Mouse (Mus musculus): ENCODE measurements at regions not wholly inside any gene's neighbourhood (a gene's known extent, or its start where the extent isn't known, plus 50 kb on each side); places are given as distances from the start of the nearest gene placed in this dataset.
A peak's percentile ranks its signal among the peaks of the same experiment; 100 is the strongest.

GRCm38 (mm10) chr14:48826421-48826820 is 152.8 kb upstream of the Otx2 start:
- no peak for DNase-seq (ENCODE audit: low spot score in 2 of 2)
- no peak overlapping the region for H3K4me3 ChIP-seq
- no peak for TF ChIP-seq CTCF (conservative IDR thresholded peaks at IDR 0.05)
- no peak overlapping the region for H3K27ac ChIP-seq

GRCm38 (mm10) chr14:48824375-48824774 is 150.8 kb upstream of the Otx2 start:
- Histone ChIP-seq H3K4me3 (no peak overlapping the region), H3K27ac (no peak overlapping the region)
- DNase-seq (ENCODE audit: low spot score in 2 of 2): peak in 1 of 2 experiments; percentile 27
- TF ChIP-seq CTCF (conservative IDR thresholded peaks at IDR 0.05): no peak

- no peak for DNase-seq (ENCODE audit: low spot score in 2 of 2)
- Histone ChIP-seq H3K27ac (no peak overlapping the region), H3K4me3 (no peak overlapping the region)
- TF ChIP-seq CTCF (conservative IDR thresholded peaks at IDR 0.05): no peak
These were observed 142.3 kb upstream of the Otx2 start for GRCm38 (mm10) chr14:48815941-48816340.

GRCm38 (mm10) chr14:48815231-48815728 is 141.7 kb upstream of the Otx2 start:
- TF ChIP-seq CTCF (conservative IDR thresholded peaks at IDR 0.05): no peak
- DNase-seq (ENCODE audit: low spot score in 2 of 2): no peak

GRCm38 (mm10) chr14:48812741-48813495 is 139.3 kb upstream of the Otx2 start:
- peak; percentile 47 to 51 for DNase-seq (ENCODE audit: low spot score in 2 of 2)
- H3K4me3 ChIP-seq: no peak overlapping the region
- no peak for TF ChIP-seq CTCF (conservative IDR thresholded peaks at IDR 0.05)
- no peak overlapping the region for H3K27ac ChIP-seq

More at GRCm38 (mm10) chr14:48815231-48815728, 141.7 kb upstream of the Otx2 start:
- H3K27ac ChIP-seq: no peak overlapping the region
- no peak overlapping the region for H3K4me3 ChIP-seq

GRCm38 (mm10) chr14:48804098-48804497 is 130.5 kb upstream of the Otx2 start:
- no peak for DNase-seq (ENCODE audit: low spot score in 2 of 2)
- TF ChIP-seq CTCF (conservative IDR thresholded peaks at IDR 0.05): no peak
- Histone ChIP-seq H3K4me3 (no peak overlapping the region), H3K27ac (no peak overlapping the region)

- H3K27ac ChIP-seq: no peak overlapping the region
- TF ChIP-seq CTCF (conservative IDR thresholded peaks at IDR 0.05): no peak
These were observed 127.7 kb upstream of the Otx2 start for GRCm38 (mm10) chr14:48801283-48801682.

GRCm38 (mm10) chr14:48800857-48801256 is 127.2 kb upstream of the Otx2 start:
- H3K27ac ChIP-seq: no peak overlapping the region
- peak; percentile 46 for TF ChIP-seq CTCF (conservative IDR thresholded peaks at IDR 0.05)
- no peak overlapping the region for H3K4me3 ChIP-seq
- DNase-seq (ENCODE audit: low spot score in 2 of 2): no peak

More at GRCm38 (mm10) chr14:48801283-48801682, 127.7 kb upstream of the Otx2 start:
- H3K4me3 ChIP-seq: no peak overlapping the region
- no peak for DNase-seq (ENCODE audit: low spot score in 2 of 2)

GRCm38 (mm10) chr14:48800100-48800449 is 126.5 kb upstream of the Otx2 start:
- no peak overlapping the region for H3K4me3 ChIP-seq
- no peak for DNase-seq (ENCODE audit: low spot score in 2 of 2)
- TF ChIP-seq CTCF (conservative IDR thresholded peaks at IDR 0.05): no peak

GRCm38 (mm10) chr14:48799442-48800099 is 126.0 kb upstream of the Otx2 start:
- TF ChIP-seq CTCF (conservative IDR thresholded peaks at IDR 0.05): no peak
- Histone ChIP-seq H3K27ac (no peak overlapping the region), H3K4me3 (no peak overlapping the region)
- DNase-seq (ENCODE audit: low spot score in 2 of 2): no peak

More at GRCm38 (mm10) chr14:48800100-48800449, 126.5 kb upstream of the Otx2 start:
- H3K27ac ChIP-seq: no peak overlapping the region

- no peak for DNase-seq (ENCODE audit: low spot score in 2 of 2)
- no peak for TF ChIP-seq CTCF (conservative IDR thresholded peaks at IDR 0.05)
- Histone ChIP-seq H3K4me3 (no peak overlapping the region), H3K27ac (no peak overlapping the region)
These were observed 117.9 kb upstream of the Otx2 start for GRCm38 (mm10) chr14:48791507-48791906.

GRCm38 (mm10) chr14:48779327-48779726 is 105.7 kb upstream of the Otx2 start:
- H3K27ac ChIP-seq: no peak overlapping the region
- no peak for TF ChIP-seq CTCF (conservative IDR thresholded peaks at IDR 0.05)

GRCm38 (mm10) chr14:48770832-48771231 is 97.2 kb upstream of the Otx2 start:
- Histone ChIP-seq H3K4me3 (no peak overlapping the region), H3K27ac (no peak overlapping the region)
- DNase-seq (ENCODE audit: low spot score in 2 of 2): no peak
- TF ChIP-seq CTCF (conservative IDR thresholded peaks at IDR 0.05): no peak

More at GRCm38 (mm10) chr14:48779327-48779726, 105.7 kb upstream of the Otx2 start:
- no peak for DNase-seq (ENCODE audit: low spot score in 2 of 2)
- no peak overlapping the region for H3K4me3 ChIP-seq
